In the genomic region with DNA sequence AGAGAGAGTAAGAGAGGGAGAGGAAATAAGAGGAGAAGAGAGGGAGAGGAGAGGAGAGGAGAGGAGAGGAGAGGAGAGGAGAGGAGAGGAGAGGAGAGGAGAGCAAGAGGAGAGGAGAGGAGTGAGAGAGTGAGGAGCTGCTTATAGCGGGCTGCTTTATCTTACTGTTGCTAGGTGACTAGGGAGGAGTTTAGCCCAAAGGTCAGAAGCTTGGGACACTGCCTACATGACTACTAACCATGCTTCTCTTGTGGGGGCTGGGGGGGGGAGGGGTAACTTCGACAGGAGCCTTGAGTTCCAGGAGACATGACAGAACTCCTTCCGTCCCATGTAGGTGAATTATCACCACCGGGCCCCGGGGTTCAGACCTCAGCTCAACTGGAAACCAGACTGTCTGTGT, we compare ENCODE assay signal across 21 mouse cellular contexts. TPM values are rescaled to one million over a fixed set of nuclear protein-coding genes. Genes with fewer than 3 reads are reported as not detected.
DNase-seq lines count a peak whose midpoint lies in the region; ATAC-seq and TF ChIP-seq lines count a peak whose summit lies in the region.
"Had no signal": no experiment of that assay in that cellular context is flagged by ENCODE, and none has a peak within 500 bp of the region (broad histone marks: within the 10 kb centered on the region; RNA-seq: fewer than 3 reads in every experiment).

No protein-coding gene starts in this region.

- 0 out of 2 replicates have a peak, but pooled peaks have one; percentile 36 for ATAC-seq in intestine, embryonic 14.5 days (replicated peaks; ENCODE audit: low FRiP score, low TSS enrichment, low read depth)
- no peak for ATAC-seq in intestine, postnatal 0 days
- ATAC-seq: forebrain, embryonic 13.5 days; forebrain, postnatal 0 days; intestine, embryonic 16.5 days had no signal

- no peaks in the 10 kb centered on the region for H3K27me3 ChIP-seq in intestine, embryonic 14.5 days (replicated peaks; ENCODE audit: control insufficient read depth, insufficient read depth, low read length)
- no peaks in the 10 kb centered on the region for H3K27me3 ChIP-seq in intestine, postnatal 0 days (replicated peaks; ENCODE audit: control insufficient read depth, insufficient read depth, low read length)
- H3K27me3 ChIP-seq: forebrain, embryonic 13.5 days had no signal

- no peak for TF ChIP-seq CTCF in intestine, postnatal 0 days (IDR thresholded peaks at IDR 0.05; ENCODE audit: low read depth)

- peak; percentile 7 to 32 for DNase-seq in adrenal gland, postnatal 36 days
- no peak for DNase-seq in adrenal gland, adult (ENCODE audit: inconsistent age in 2 of 2, low spot score in 1 of 2)
- no peak for DNase-seq in intestine, embryonic 14.5 days (ENCODE audit: low spot score)
- peak; percentile 26 for DNase-seq in embryo, embryonic 10.5 days (ENCODE audit: low spot score)
- peak; percentile 12 for DNase-seq in embryo, embryonic 11 days
- DNase-seq in frontal cortex, postnatal 10 days (ENCODE audit: low spot score in 2 of 2), result no peak
- DNase-seq: cerebellum, adult 2 months; forebrain, postnatal 0 days; gastrocnemius, adult 2 months; gastrocnemius, postnatal 25 days; heart, postnatal 14 days; kidney, adult 8-10 months had no signal

- no peak overlapping the region for H3K9ac ChIP-seq in intestine, embryonic 14.5 days (ENCODE audit: low read length)
- H3K9ac ChIP-seq in intestine, postnatal 0 days (ENCODE audit: low read depth, low read length), result no peak overlapping the region
- H3K9ac ChIP-seq: forebrain, embryonic 13.5 days; forebrain, postnatal 0 days; heart, embryonic 15.5 days; hindbrain, embryonic 14.5 days had no signal

- H3K27ac ChIP-seq in intestine, embryonic 14.5 days (ENCODE audit: low read depth), result no peak overlapping the region
- H3K27ac ChIP-seq in intestine, postnatal 0 days (ENCODE audit: low read depth, low read length), result no peak overlapping the region
- H3K27ac ChIP-seq: embryonic facial prominence, embryonic 10.5 days; forebrain, embryonic 13.5 days; gastrocnemius, adult 2 months; heart, embryonic 15.5 days; hindbrain, embryonic 10.5 days; hindbrain, embryonic 14.5 days had no signal

- no peaks in the 10 kb centered on the region for H3K4me1 ChIP-seq in intestine, embryonic 14.5 days (replicated peaks; ENCODE audit: control insufficient read depth, insufficient read depth, low read length)
- H3K4me1 ChIP-seq in intestine, postnatal 0 days (replicated peaks; ENCODE audit: control insufficient read depth, insufficient read depth, low read length), result no peaks in the 10 kb centered on the region
- H3K4me1 ChIP-seq: forebrain, embryonic 13.5 days; heart, embryonic 15.5 days had no signal

- H3K4me2 ChIP-seq in intestine, embryonic 14.5 days (ENCODE audit: low read length), result no peak overlapping the region
- H3K4me2 ChIP-seq in intestine, postnatal 0 days (replicated peaks; ENCODE audit: low read depth), result no peak overlapping the region
- H3K4me2 ChIP-seq: forebrain, embryonic 13.5 days; heart, embryonic 11.5 days; heart, embryonic 15.5 days; hindbrain, embryonic 14.5 days had no signal

- H3K4me3 ChIP-seq in intestine, embryonic 14.5 days (ENCODE audit: low read depth, low read length), result no peak overlapping the region
- H3K4me3 ChIP-seq in intestine, postnatal 0 days (ENCODE audit: low read depth, low read length), result no peak overlapping the region
- H3K4me3 ChIP-seq: embryonic facial prominence, embryonic 10.5 days; forebrain, embryonic 13.5 days; gastrocnemius, adult 2 months; heart, embryonic 15.5 days; hindbrain, embryonic 10.5 days had no signal

- H3K9me3 ChIP-seq in intestine, embryonic 14.5 days (ENCODE audit: control insufficient read depth, low read length), result no peaks in the 10 kb centered on the region
- H3K9me3 ChIP-seq in intestine, postnatal 0 days (ENCODE audit: control insufficient read depth), result no peaks in the 10 kb centered on the region
- H3K9me3 ChIP-seq: embryonic facial prominence, embryonic 10.5 days; forebrain, embryonic 13.5 days; heart, embryonic 15.5 days; hindbrain, embryonic 10.5 days had no signal

- WGBS in intestine, embryonic 14.5 days, result 35% methylated on average over 5 of the region's 5 CpGs
- 25% methylated on average over 5 of the region's 5 CpGs for WGBS in intestine, postnatal 0 days

- H3K36me3 ChIP-seq in intestine, embryonic 14.5 days (ENCODE audit: control insufficient read depth, insufficient read depth, low read length), result no peaks in the 10 kb centered on the region
- no peaks in the 10 kb centered on the region for H3K36me3 ChIP-seq in intestine, postnatal 0 days (ENCODE audit: control insufficient read depth, insufficient read depth)
- H3K36me3 ChIP-seq: embryonic facial prominence, embryonic 10.5 days; heart, embryonic 15.5 days; hindbrain, embryonic 10.5 days had no signal

RNA-seq across cellular contexts. Expression of a gene that starts 20.3 kb away (rescaled TPM):
- under 1 TPM in 1 of 2 experiments, not detected in 1; 0.07 TPM for total RNA-seq in adrenal gland, postnatal 36 days (2021)
- polyA plus RNA-seq in intestine, embryonic 14.5 days (2014; fragmentation: Nextera tagmentation; extraction: Ambion mirVana), result 0.28 and 0.87 TPM in 2 replicates
- polyA plus RNA-seq in intestine, postnatal 0 days (2015; fragmentation: Nextera tagmentation; extraction: Ambion mirVana), result not detected in 2 replicates
- total RNA-seq: gastrocnemius, adult 2 months; gastrocnemius, postnatal 25 days; granulocyte monocyte progenitor cell, adult 5-6 weeks; heart, postnatal 14 days had no signal

RNA-seq across cellular contexts. Expression of a gene that starts 47.6 kb away (rescaled TPM):
- total RNA-seq in adrenal gland, postnatal 36 days (2021), result under 1 TPM; 0.30 to 0.86 TPM
- polyA plus RNA-seq in intestine, embryonic 14.5 days (2014; fragmentation: Nextera tagmentation; extraction: Ambion mirVana), result 0.07 TPM in 1 of 2 replicates, not detected in the other
- polyA plus RNA-seq in intestine, postnatal 0 days (2015; fragmentation: Nextera tagmentation; extraction: Ambion mirVana), result 0.07 and 0.10 TPM in 2 replicates
- total RNA-seq: gastrocnemius, postnatal 25 days; granulocyte monocyte progenitor cell, adult 5-6 weeks had no signal
- polyA plus RNA-seq: forebrain, embryonic 13.5 days; forebrain, postnatal 0 days; heart, embryonic 11.5 days; heart, embryonic 15.5 days had no signal

Comparison
In these comparisons a context has a peak if more than half of its experiments do, and no peak if none do; other contexts are left out.
1. DNase-seq: peak in adrenal gland, postnatal 36 days (2 of 2), embryo, embryonic 10.5 days (single experiment) and embryo, embryonic 11 days (single experiment); none in adrenal gland, adult (0 of 2), intestine, embryonic 14.5 days (single experiment) and frontal cortex, postnatal 10 days (0 of 2).